Mouse (Mus musculus) testis, adult 2 months (tissue): ENCODE results near the gene Palm2. TPM values are rescaled to one million over a fixed set of nuclear protein-coding genes. Genes with fewer than 3 reads are reported as not detected.

Experiments
- H3K27ac ChIP-seq: fragments of 200-500 bp; 2 replicates; pipeline ENCODE4 v1.5.1; 2012; ENCODE audit warnings: low read depth, low read length; ENCODE audit not compliant: control insufficient read depth, insufficient read depth
- H3K27me3 ChIP-seq: fragments of 200-500 bp; 2 replicates; pipeline ENCODE4 v1.6.1; 2012; ENCODE audit warnings: mild to moderate bottlenecking, low read length, moderate library complexity; ENCODE audit not compliant: control insufficient read depth, insufficient read depth
- H3K36me3 ChIP-seq: fragments of 200-500 bp; 2 replicates; pipeline ENCODE4 v1.6.1; 2012; ENCODE audit warnings: mild to moderate bottlenecking, low read length; ENCODE audit not compliant: control insufficient read depth, insufficient read depth
- H3K4me1 ChIP-seq: fragments of 200-500 bp; 2 replicates; pipeline ENCODE4 v1.6.1; 2012; ENCODE audit warnings: low read length; ENCODE audit not compliant: control insufficient read depth, insufficient read depth
- H3K4me3 ChIP-seq: fragments of 200-500 bp; 2 replicates; pipeline ENCODE4 v1.5.1; 2012; ENCODE audit warnings: low read depth, mild to moderate bottlenecking, low read length, moderate library complexity, mixed read lengths; ENCODE audit not compliant: control insufficient read depth
- CTCF ChIP-seq: fragments of 200-500 bp; IDR thresholded peaks from 2 replicates; pipeline ENCODE4 v1.5.1; 2012; ENCODE audit warnings: low read depth, mild to moderate bottlenecking, inconsistent platforms, low read length, moderate library complexity; ENCODE audit not compliant: control insufficient read depth, insufficient read depth, insufficient replicate concordance
- POLR2A ChIP-seq: fragments of 200-500 bp; IDR thresholded peaks from 2 replicates; pipeline ENCODE4 v1.6.1; 2012; ENCODE audit warnings: low read depth, mild to moderate bottlenecking, inconsistent platforms, low read length, moderate library complexity; ENCODE audit not compliant: control insufficient read depth
- polyA plus RNA-seq: library from polyadenylated mRNA; depleted of rRNA; stranded (reverse); fragments of >200 nt; gene quantifications from 2 replicates; pipeline ENCODE4 v1.2.3, GENCODE M21; 2012

Palm2 gene
- polyA plus RNA-seq, 1 experiment = 0.63 TPM

GRCm38 (mm10) chr4:57637636-57638386, 203.8 kb downstream of the Palm2 start:
- no peaks in the 10 kb centered on the region for H3K4me1 ChIP-seq
- H3K27me3 ChIP-seq = no peaks in the 10 kb centered on the region
- H3K4me3 ChIP-seq = no peak overlapping the region
- H3K27ac ChIP-seq = no peak overlapping the region
- no peak for TF ChIP-seq POLR2A
- TF ChIP-seq CTCF = no peak
- no peaks in the 10 kb centered on the region for H3K36me3 ChIP-seq

GRCm38 (mm10) chr4:57638941-57639340, 204.9 kb downstream of the Palm2 start:
- no peak for TF ChIP-seq POLR2A
- no peak for TF ChIP-seq CTCF
- H3K4me1 ChIP-seq = no peaks in the 10 kb centered on the region

GRCm38 (mm10) chr4:57640222-57640621, 206.2 kb downstream of the Palm2 start:
- no peak overlapping the region for H3K4me3 ChIP-seq
- no peaks in the 10 kb centered on the region for H3K4me1 ChIP-seq
- no peaks in the 10 kb centered on the region for H3K36me3 ChIP-seq
- H3K27me3 ChIP-seq = no peaks in the 10 kb centered on the region
- no peak overlapping the region for H3K27ac ChIP-seq
- TF ChIP-seq POLR2A (no peak), CTCF (no peak)

More at GRCm38 (mm10) chr4:57638941-57639340, 204.9 kb downstream of the Palm2 start:
- Histone ChIP-seq H3K27ac (no peak overlapping the region), H3K4me3 (no peak overlapping the region), H3K36me3 (no peaks in the 10 kb centered on the region), H3K27me3 (no peaks in the 10 kb centered on the region)

GRCm38 (mm10) chr4:57640971-57641370, 206.9 kb downstream of the Palm2 start:
- no peaks in the 10 kb centered on the region for H3K36me3 ChIP-seq
- H3K27ac ChIP-seq = no peak overlapping the region
- no peaks in the 10 kb centered on the region for H3K4me1 ChIP-seq
- H3K4me3 ChIP-seq = no peak overlapping the region
- H3K27me3 ChIP-seq = no peaks in the 10 kb centered on the region
- no peak for TF ChIP-seq POLR2A
- TF ChIP-seq CTCF = no peak

GRCm38 (mm10) chr4:57650994-57651393, 216.9 kb downstream of the Palm2 start:
- TF ChIP-seq CTCF (no peak), POLR2A (no peak)
- Histone ChIP-seq H3K4me3 (no peak overlapping the region), H3K4me1 (no peaks in the 10 kb centered on the region), H3K27me3 (no peaks in the 10 kb centered on the region), H3K36me3 (no peaks in the 10 kb centered on the region), H3K27ac (no peak overlapping the region)

GRCm38 (mm10) chr4:57651547-57651946, 217.5 kb downstream of the Palm2 start:
- no peak for TF ChIP-seq CTCF
- Histone ChIP-seq H3K4me3 (no peak overlapping the region), H3K36me3 (no peaks in the 10 kb centered on the region), H3K4me1 (no peaks in the 10 kb centered on the region), H3K27me3 (no peaks in the 10 kb centered on the region), H3K27ac (no peak overlapping the region)

- TF ChIP-seq POLR2A = no peak
- TF ChIP-seq CTCF = no peak
- Histone ChIP-seq H3K36me3 (no peaks in the 10 kb centered on the region), H3K4me1 (no peaks in the 10 kb centered on the region), H3K4me3 (no peak overlapping the region), H3K27ac (no peak overlapping the region), H3K27me3 (no peaks in the 10 kb centered on the region)
These were observed 218.3 kb downstream of the Palm2 start for GRCm38 (mm10) chr4:57652185-57652904.
